Mouse (Mus musculus) brain, embryonic 14.5 days (tissue): ENCODE measurements around the gene Bloc1s5.

Experiments
- CTCF ChIP-seq: fragments of 200-500 bp; IDR thresholded peaks from 2 replicates; pipeline ENCODE4 v1.5.1; 2012; ENCODE audit warnings: inconsistent platforms, mild to moderate bottlenecking, moderate library complexity, borderline replicate concordance; ENCODE audit not compliant: insufficient read depth, insufficient read length; ENCODE audit errors: extremely low read depth
- POLR2A ChIP-seq: fragments of 200-500 bp; IDR thresholded peaks from 2 replicates; pipeline ENCODE4 v1.6.1; 2012; ENCODE audit warnings: mild to moderate bottlenecking, inconsistent platforms, borderline replicate concordance; ENCODE audit not compliant: poor library complexity, insufficient read depth, insufficient read length, severe bottlenecking; ENCODE audit errors: extremely low read depth

GRCm38 (mm10) chr13:38543455-38544125 is 91.3 kb downstream of the Bloc1s5 start:
- TF ChIP-seq POLR2A (no peak), CTCF (no peak)
